ENCODE assay signal across 11 mouse cellular contexts in genomic region chr11:103411301-103411700, GRCm38 (mm10). TPM values are rescaled to one million over a fixed set of nuclear protein-coding genes. Genes with fewer than 3 reads are reported as not detected.
DNase-seq lines count a peak whose midpoint lies in the region; ATAC-seq and TF ChIP-seq lines count a peak whose summit lies in the region.
"Had no signal": no experiment of that assay in that cellular context is flagged by ENCODE, and none has a peak within 500 bp of the region (broad histone marks: within the 10 kb centered on the region; RNA-seq: fewer than 3 reads in every experiment).

No protein-coding gene starts in this region.

- ATAC-seq in forebrain, postnatal 0 days, result no peak
- ATAC-seq in liver, postnatal 0 days, result no peak

- no peak for TF ChIP-seq POLR2A in CH12.LX (IDR thresholded peaks at IDR 0.05; ENCODE audit: low read depth, low read length)

- no peak for DNase-seq in gastrocnemius, adult 2 months
- no peak for DNase-seq in gastrocnemius, postnatal 4 days (ENCODE audit: low spot score in 2 of 2)
- no peak for DNase-seq in CH12.LX (ENCODE audit: extremely low read depth)
- no peak for DNase-seq in forebrain, postnatal 0 days
- DNase-seq in liver, postnatal 0 days, result no peak
- no peak for DNase-seq in frontal cortex, postnatal 10 days (ENCODE audit: low spot score in 2 of 2)
- DNase-seq in layer of hippocampus, adult 8-10 months (ENCODE audit: low spot score in 2 of 2), result no peak
- no peak for DNase-seq in frontal cortex, adult 2 months (ENCODE audit: extremely low spot score in 1 of 2, low spot score in 1 of 2)
- DNase-seq: cerebellum, adult 11-12 months; heart, postnatal 14 days; thymus, postnatal 25 days had no signal

- peak overlapping the region; percentile 99 for H3K4me3 ChIP-seq in gastrocnemius, adult 2 months
- H3K4me3 ChIP-seq in CH12.LX (replicated peaks in 1 of 3; ENCODE audit: low read depth in 2 of 3, low read length in 2 of 3, poor library complexity in 1 of 3), result peak overlapping the region in 2 of 3 experiments; percentile 94 to 98
- no peak overlapping the region for H3K4me3 ChIP-seq in forebrain, postnatal 0 days (ENCODE audit: low read depth, low read length)
- H3K4me3 ChIP-seq in liver, postnatal 0 days (ENCODE audit: low read depth, low read length), result peak overlapping the region; percentile 99

- dilution Hi-C loops in CH12.LX (cut with MboI; ENCODE audit: extremely low pct_ligation_motif_present, extremely low pct_unique_long_range_greater_than_20kb, low sequenced_read_pairs), result no loop called here

- no peaks in the 10 kb centered on the region for H3K9me3 ChIP-seq in CH12.LX (replicated peaks; ENCODE audit: low read length)
- no peaks in the 10 kb centered on the region for H3K9me3 ChIP-seq in forebrain, postnatal 0 days (ENCODE audit: low read length)
- H3K9me3 ChIP-seq in liver, postnatal 0 days (ENCODE audit: low read length), result no peaks in the 10 kb centered on the region

- H3K9ac ChIP-seq in CH12.LX (ENCODE audit: insufficient read depth, low read depth), result peak overlapping the region; percentile 67
- H3K9ac ChIP-seq in forebrain, postnatal 0 days, result no peak overlapping the region
- H3K9ac ChIP-seq in liver, postnatal 0 days (replicated peaks), result peak overlapping the region; percentile 98

- WGBS in forebrain, postnatal 0 days, result 82% methylated on average over 1 of the region's 1 CpGs
- 78% methylated on average over 1 of the region's 1 CpGs for WGBS in liver, postnatal 0 days (ENCODE audit: insufficient replicate concordance)

- peaks cover 12 to 40% of the 10 kb centered on the region in 2 experiments for H3K36me3 ChIP-seq in CH12.LX (replicated peaks in 1 of 2; ENCODE audit: control insufficient read depth in 1 of 2, insufficient read depth in 1 of 2, low read length in 1 of 2)
- no peaks in the 10 kb centered on the region for H3K36me3 ChIP-seq in forebrain, postnatal 0 days (ENCODE audit: insufficient read depth)
- peaks cover 6% of the 10 kb centered on the region; the same call in 1 of the 2 replicates for H3K36me3 ChIP-seq in liver, postnatal 0 days (replicated peaks; ENCODE audit: insufficient read depth, low read length)

- H3K4me1 ChIP-seq in CH12.LX (ENCODE audit: control insufficient read depth in 1 of 2, insufficient read depth in 2 of 2), result peaks cover 12 to 42% of the 10 kb centered on the region in 2 experiments
- peaks cover 8% of the 10 kb centered on the region; the same call in 1 of the 2 replicates for H3K4me1 ChIP-seq in forebrain, postnatal 0 days (ENCODE audit: insufficient read depth)
- peaks cover 17% of the 10 kb centered on the region for H3K4me1 ChIP-seq in liver, postnatal 0 days (ENCODE audit: insufficient read depth)

- peaks cover 31% of the 10 kb centered on the region for H3K79me2 ChIP-seq in CH12.LX (replicated peaks; ENCODE audit: control insufficient read depth, extremely low read depth, insufficient read depth, poor library complexity, severe bottlenecking)

- intact Hi-C loops in gastrocnemius, adult 2 months (cut with DNase I), result loop anchor here (5.0 to 10.0 kb wide), 2 partner anchors 34 to 246 kb away; no protein-coding TSS in a partner anchor

- in situ Hi-C loops in CH12.LX (cut with MboI; ENCODE audit: low pct_ligation_motif_present, low pct_unique_long_range_greater_than_20kb, low sequenced_read_pairs), result no loop called here

- no peak for TF ChIP-seq CTCF in gastrocnemius, adult 2 months (IDR thresholded peaks at IDR 0.05)
- no peak for TF ChIP-seq CTCF in CH12.LX (conservative IDR thresholded peaks at IDR 0.05 in 1 of 2, IDR thresholded peaks at IDR 0.05 in 1 of 2; ENCODE audit: low read depth in 2 of 2, low read length in 2 of 2)
- TF ChIP-seq CTCF in forebrain, postnatal 0 days (IDR thresholded peaks at IDR 0.05; ENCODE audit: low read depth), result no peak
- TF ChIP-seq CTCF in liver, postnatal 0 days (IDR thresholded peaks at IDR 0.05; ENCODE audit: low read depth), result 0 out of 2 replicates have a peak, but pooled peaks have one; percentile 6

- H3K4me2 ChIP-seq in CH12.LX (ENCODE audit: insufficient read depth, low read depth, poor library complexity, severe bottlenecking), result peak overlapping the region; percentile 92
- peak overlapping the region; percentile 84; the same call in 1 of the 2 replicates for H3K4me2 ChIP-seq in forebrain, postnatal 0 days (ENCODE audit: low read depth)
- peak overlapping the region; percentile 84 for H3K4me2 ChIP-seq in liver, postnatal 0 days (ENCODE audit: low read depth, low read length)

- no peak for TF ChIP-seq EP300 in CH12.LX (IDR thresholded peaks at IDR 0.05; ENCODE audit: low read length)
- no peak for TF ChIP-seq EP300 in liver, postnatal 0 days (IDR thresholded peaks at IDR 0.05; ENCODE audit: low read depth)

- no peak overlapping the region for H3K27ac ChIP-seq in gastrocnemius, adult 2 months
- no peak overlapping the region for H3K27ac ChIP-seq in CH12.LX (ENCODE audit: insufficient read depth, low read depth)
- no peak overlapping the region for H3K27ac ChIP-seq in forebrain, postnatal 0 days (ENCODE audit: low read depth, low read length)
- H3K27ac ChIP-seq in liver, postnatal 0 days (ENCODE audit: low read depth), result no peak overlapping the region

- TF ChIP-seq RAD21 in CH12.LX (IDR thresholded peaks at IDR 0.05; ENCODE audit: low read depth, low read length), result no peak

- no peaks in the 10 kb centered on the region for H3K27me3 ChIP-seq in CH12.LX (replicated peaks)
- H3K27me3 ChIP-seq in forebrain, postnatal 0 days (ENCODE audit: insufficient read depth, low read length), result no peaks in the 10 kb centered on the region
- H3K27me3 ChIP-seq in liver, postnatal 0 days (ENCODE audit: insufficient read depth, low read length), result no peaks in the 10 kb centered on the region

TF ChIP-seq in CH12.LX, 34 proteins besides CTCF, POLR2A, EP300 and RAD21:
- no peak for TF ChIP-seq GABPA (IDR thresholded peaks at IDR 0.05; ENCODE audit: insufficient replicate concordance, low read depth, low read length)
- no peak for TF ChIP-seq NRF1 (IDR thresholded peaks at IDR 0.05; ENCODE audit: low read depth, low read length)
- TF ChIP-seq CHD1 (IDR thresholded peaks at IDR 0.05; ENCODE audit: low read depth, low read length), result no peak
- TF ChIP-seq NELFE (IDR thresholded peaks at IDR 0.05; ENCODE audit: low read depth, low read length), result no peak
- no peak for TF ChIP-seq POLR2AphosphoS2 (IDR thresholded peaks at IDR 0.05; ENCODE audit: low read depth, low read length)
- no peak for TF ChIP-seq TBP (conservative IDR thresholded peaks at IDR 0.05; ENCODE audit: low read depth, low read length)
- TF ChIP-seq KAT2A (IDR thresholded peaks at IDR 0.05; ENCODE audit: insufficient replicate concordance, low read length), result no peak
- TF ChIP-seq USF1 (IDR thresholded peaks at IDR 0.05; ENCODE audit: low read depth, low read length), result no peak
- no peak for TF ChIP-seq PAX5 (IDR thresholded peaks at IDR 0.05; ENCODE audit: low read length)
- TF ChIP-seq ZNF384 (IDR thresholded peaks at IDR 0.05; ENCODE audit: low read depth, low read length), result no peak
TF ChIP-seq in CH12.LX: peak in this region for 0.

RNA-seq across cellular contexts. Expression of gene Plekhm1, which starts 1.2 kb away (rescaled TPM):
- total RNA-seq in gastrocnemius, adult 2 months (2021), result 10 to 100 TPM; 12.3 to 13.7 TPM
- 10 to 100 TPM; 12.0 to 12.8 TPM for total RNA-seq in gastrocnemius, postnatal 4 days (2021)
- total RNA-seq in CH12.LX (2012; rRNA removed) (5.3 and 5.4 TPM in 2 replicates), CH12.LX (2014; rRNA removed) (2.7 and 3.5 TPM in 2 replicates)
- 18.3 and 23.2 TPM in 2 replicates for polyA plus RNA-seq in CH12.LX (2012; ENCODE audit: insufficient read length, low read depth)
- total RNA-seq in forebrain, postnatal 0 days (2014; rRNA removed), result 4.2 and 7.1 TPM in 2 replicates
- 5.3 and 5.7 TPM in 2 replicates for polyA plus RNA-seq in forebrain, postnatal 0 days (2015; fragmentation: Nextera tagmentation; extraction: Ambion mirVana)
- 2.1 and 2.3 TPM in 2 replicates for polyA plus RNA-seq in liver, postnatal 0 days (2015; fragmentation: Nextera tagmentation; extraction: Ambion mirVana)
- total RNA-seq in layer of hippocampus, adult 8-10 months (2022), result 10 to 100 TPM; 17.9 to 23.4 (median 20.4) TPM
- 15.6 and 15.7 TPM in 2 replicates for polyA plus RNA-seq in frontal cortex, adult 2 months (2012; rRNA removed)

RNA-seq across cellular contexts. Expression of gene Arhgap27, which starts 47.8 kb away (rescaled TPM):
- 1 to 10 TPM; 6.0 to 8.8 TPM for total RNA-seq in gastrocnemius, adult 2 months (2021)
- total RNA-seq in gastrocnemius, postnatal 4 days (2021), result 10 to 100 TPM; 11.7 to 12.2 TPM
- total RNA-seq in CH12.LX (2012; rRNA removed) (24.4 and 26.1 TPM in 2 replicates), CH12.LX (2014; rRNA removed) (11.4 and 11.8 TPM in 2 replicates)
- 26.7 and 30.9 TPM in 2 replicates for polyA plus RNA-seq in CH12.LX (2012; ENCODE audit: insufficient read length, low read depth)
- 4.2 and 5.6 TPM in 2 replicates for total RNA-seq in forebrain, postnatal 0 days (2014; rRNA removed)
- 3.2 and 4.8 TPM in 2 replicates for polyA plus RNA-seq in forebrain, postnatal 0 days (2015; fragmentation: Nextera tagmentation; extraction: Ambion mirVana)
- polyA plus RNA-seq in liver, postnatal 0 days (2015; fragmentation: Nextera tagmentation; extraction: Ambion mirVana), result 3.2 and 3.3 TPM in 2 replicates
- 10 to 100 TPM in 3 of 4 experiments, 1 to 10 TPM in 1; 9.8 to 19.8 (median 15.6) TPM for total RNA-seq in layer of hippocampus, adult 8-10 months (2022)
- 16.6 and 16.8 TPM in 2 replicates for polyA plus RNA-seq in frontal cortex, adult 2 months (2012; rRNA removed)
